In genomic region chr6:51514860-51515259, GRCm38 (mm10) we compare ENCODE assay signal across 16 mouse cellular contexts.
"Had no signal": no experiment of that assay in that cellular context is flagged by ENCODE, and none has a peak within 500 bp of the region (broad histone marks: within the 10 kb centered on the region; RNA-seq: fewer than 3 reads in every experiment).

No protein-coding gene starts in this region.

- H3K27ac ChIP-seq: neural tube, embryonic 12.5 days; neural tube, embryonic 13.5 days; neural tube, embryonic 15.5 days; stomach, embryonic 15.5 days; stomach, postnatal 0 days had no signal

- H3K4me3 ChIP-seq: neural tube, embryonic 12.5 days; neural tube, embryonic 13.5 days; neural tube, embryonic 15.5 days; stomach, embryonic 15.5 days had no signal

- DNase-seq: retina, postnatal 1 day; right cerebral cortex, adult 18-20 months; right cerebral cortex, postnatal 14 days; right cerebral cortex, postnatal 25 days; right cerebral cortex, postnatal 4 days; spleen, adult 18-20 months; thymus, adult 18-20 months; thymus, adult 2 months; thymus, postnatal 25 days; thymus, postnatal 36 days; thymus, postnatal 4 days had no signal
